Mouse (Mus musculus) kidney, embryonic 15.5 days (tissue): ENCODE results near the gene Camsap2. TPM values are rescaled to one million over a fixed set of nuclear protein-coding genes. Genes with fewer than 3 reads are reported as not detected.

Experiments used
- polyA plus RNA-seq: library from polyadenylated mRNA; unstranded; fragments of >200 nt; fragmentation: Nextera tagmentation; extraction: Ambion mirVana; gene quantifications from 2 replicates; pipeline ENCODE4 v1.2.1, GENCODE M21; 2015

Camsap2 gene
- polyA plus RNA-seq, 1 experiment from 2014 or later = 9.9 TPM

Other genes starting within 250 kb of the Camsap2 start
- gene Kif21b, start 214.7 kb downstream of the Camsap2 start, polyA plus RNA-seq = 2.0 and 2.5 TPM in 2 replicates
- gene Mroh3, start 133.3 kb downstream of the Camsap2 start, polyA plus RNA-seq = 0.30 and 0.48 TPM in 2 replicates
- 16.0 and 17.1 TPM in 2 replicates for gene Inava, start 111.8 kb downstream of the Camsap2 start, polyA plus RNA-seq
- not detected in 2 replicates for gene Gpr25, start 85.2 kb downstream of the Camsap2 start, polyA plus RNA-seq
- gene Ddx59, start 69.2 kb upstream of the Camsap2 start, polyA plus RNA-seq = 15.7 and 16.0 TPM in 2 replicates
- 5.0 and 5.5 TPM in 2 replicates for gene Kif14, start 120.2 kb upstream of the Camsap2 start, polyA plus RNA-seq